Mouse (Mus musculus) liver, postnatal 0 days (tissue): ENCODE results near the gene Inpp5k. TPM values are rescaled to one million over a fixed set of nuclear protein-coding genes. Genes with fewer than 3 reads are reported as not detected.
A peak's percentile ranks its signal among the peaks of the same experiment; 100 is the strongest.

Source experiments
- ATAC-seq: fragments of 200-750 bp; cut with Nextera tagmentation; 2 replicates; pipeline ENCODE4 v1.8.0; 2017; ENCODE audit warnings: mild to moderate bottlenecking, moderate library complexity
- DNase-seq: peaks from one replicate; pipeline ENCODE4 v3.0.0-alpha.2; 2016
- H3K27ac ChIP-seq: fragments of 300-500 bp; sonication (generic); 2 replicates; pipeline ENCODE4 v1.5.1; 2014; ENCODE audit warnings: antibody characterized with exemption, moderate library complexity, mild to moderate bottlenecking, low read depth
- H3K27me3 ChIP-seq: fragments of 300-500 bp; sonication (generic); 2 replicates; pipeline ENCODE4 v1.6.1; 2014; ENCODE audit warnings: low read length, control low read depth, mixed read lengths; ENCODE audit not compliant: insufficient read depth
- H3K36me3 ChIP-seq: fragments of 300-500 bp; sonication (generic); replicated peaks from 2 replicates; pipeline ENCODE4 v1.6.1; 2014; ENCODE audit warnings: mild to moderate bottlenecking, control low read depth, low read length, moderate library complexity, mixed read lengths; ENCODE audit not compliant: insufficient read depth
- H3K4me1 ChIP-seq: fragments of 300-500 bp; sonication (generic); 2 replicates; pipeline ENCODE4 v1.6.1; 2014; ENCODE audit warnings: antibody characterized with exemption, mild to moderate bottlenecking, control low read depth; ENCODE audit not compliant: insufficient read depth
- H3K4me2 ChIP-seq: fragments of 300-500 bp; sonication (generic); 2 replicates; pipeline ENCODE4 v1.6.1; 2014; ENCODE audit warnings: low read depth, mild to moderate bottlenecking, low read length, moderate library complexity, mixed read lengths
- H3K4me3 ChIP-seq: fragments of 300-500 bp; sonication (generic); 2 replicates; pipeline ENCODE4 v1.5.1; 2014; ENCODE audit warnings: low read depth, low read length
- H3K9ac ChIP-seq: fragments of 300-500 bp; sonication (generic); replicated peaks from 2 replicates; pipeline ENCODE4 v1.6.1; 2014; ENCODE audit warnings: mild to moderate bottlenecking, moderate library complexity
- H3K9me3 ChIP-seq: fragments of 300-500 bp; sonication (generic); 2 replicates; pipeline ENCODE4 v1.6.1; 2016; ENCODE audit warnings: mild to moderate bottlenecking, control low read depth, low read length, mixed read lengths
- CTCF ChIP-seq: sonication (generic); IDR thresholded peaks from 2 replicates; pipeline ENCODE4 v1.5.1; 2016; ENCODE audit warnings: antibody characterized with exemption, low read depth
- EP300 ChIP-seq: IDR thresholded peaks from 2 replicates; pipeline ENCODE4 v1.6.1; 2016; ENCODE audit warnings: antibody characterized with exemption, low read depth, mild to moderate bottlenecking
- WGBS: fragments of 180-500 bp; shearing (Covaris S2); extraction: QIAGEN DNeasy Blood & Tissue Kit; methylation state at CpG from one replicate; pipeline ENCODE4 v1.1.7; 2014; ENCODE audit not compliant: insufficient replicate concordance; 5-methylcytosine and 5-hydroxymethylcytosine counted together
- polyA plus RNA-seq: library from polyadenylated mRNA; unstranded; fragments of >200 nt; fragmentation: Nextera tagmentation; extraction: Ambion mirVana; gene quantifications from 2 replicates; pipeline ENCODE4 v1.2.1, GENCODE M21; 2015

Gene Inpp5k
- polyA plus RNA-seq, 1 experiment from 2014 or later: 16.7 TPM

DNA sequence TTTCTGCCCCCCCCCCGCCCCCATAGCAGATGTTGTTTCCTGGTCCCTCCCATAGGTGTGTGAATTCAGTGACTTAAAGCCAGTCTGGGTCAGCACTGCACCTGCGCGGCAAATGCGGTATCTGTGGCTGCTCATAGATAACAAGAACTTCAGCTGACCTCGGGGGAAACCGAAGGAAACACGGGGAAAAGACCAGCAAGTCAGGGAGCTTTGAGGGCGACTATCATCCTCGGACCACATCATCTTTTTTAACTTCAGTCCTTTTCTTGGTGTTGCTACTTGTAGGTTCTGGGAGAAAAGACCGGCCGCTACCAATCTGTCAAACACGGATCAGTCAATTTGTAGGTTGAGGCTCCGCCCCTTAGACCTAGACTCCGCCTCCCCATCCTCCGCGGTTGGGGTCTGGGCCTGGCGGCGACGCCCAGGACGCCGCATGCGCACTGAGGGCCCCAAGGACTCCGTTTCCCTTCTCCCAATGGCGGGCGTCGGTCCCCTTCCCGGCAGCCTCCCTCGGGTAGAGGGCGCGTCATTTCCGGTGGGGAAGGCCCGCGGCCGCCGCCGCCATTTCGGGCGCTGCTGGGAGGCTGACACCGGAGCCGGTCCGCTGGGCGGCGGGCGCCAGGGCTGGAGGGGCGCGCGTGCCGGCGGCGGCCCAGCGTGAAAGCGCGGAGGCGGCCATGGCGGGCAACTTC lies 48.1 kb downstream of the Inpp5k start, which contains the start of gene Crk:
Crk (plus strand) TSS at position 513 of the 692 bp plus-strand sequence.
- peaks cover 30% of the 10 kb centered on the region for H3K4me1 ChIP-seq
- WGBS: 1% methylated on average over 55 of the region's 55 CpGs
- peak; percentile 98 for ATAC-seq
- H3K27me3 ChIP-seq: no peaks in the 10 kb centered on the region
- no peaks in the 10 kb centered on the region for H3K9me3 ChIP-seq
- TF ChIP-seq CTCF (no peak), EP300 (no peak)
- peak within 1 kb of the TSS; percentile 81 for H3K4me2 ChIP-seq
- H3K27ac ChIP-seq: peak within 1 kb of the TSS; percentile 96
- peaks cover 12% of the 10 kb centered on the region for H3K36me3 ChIP-seq
- DNase-seq: peak; percentile 99
- peak within 1 kb of the TSS; percentile 95 for H3K9ac ChIP-seq
- H3K4me3 ChIP-seq: peak within 1 kb of the TSS; percentile 94

DNA sequence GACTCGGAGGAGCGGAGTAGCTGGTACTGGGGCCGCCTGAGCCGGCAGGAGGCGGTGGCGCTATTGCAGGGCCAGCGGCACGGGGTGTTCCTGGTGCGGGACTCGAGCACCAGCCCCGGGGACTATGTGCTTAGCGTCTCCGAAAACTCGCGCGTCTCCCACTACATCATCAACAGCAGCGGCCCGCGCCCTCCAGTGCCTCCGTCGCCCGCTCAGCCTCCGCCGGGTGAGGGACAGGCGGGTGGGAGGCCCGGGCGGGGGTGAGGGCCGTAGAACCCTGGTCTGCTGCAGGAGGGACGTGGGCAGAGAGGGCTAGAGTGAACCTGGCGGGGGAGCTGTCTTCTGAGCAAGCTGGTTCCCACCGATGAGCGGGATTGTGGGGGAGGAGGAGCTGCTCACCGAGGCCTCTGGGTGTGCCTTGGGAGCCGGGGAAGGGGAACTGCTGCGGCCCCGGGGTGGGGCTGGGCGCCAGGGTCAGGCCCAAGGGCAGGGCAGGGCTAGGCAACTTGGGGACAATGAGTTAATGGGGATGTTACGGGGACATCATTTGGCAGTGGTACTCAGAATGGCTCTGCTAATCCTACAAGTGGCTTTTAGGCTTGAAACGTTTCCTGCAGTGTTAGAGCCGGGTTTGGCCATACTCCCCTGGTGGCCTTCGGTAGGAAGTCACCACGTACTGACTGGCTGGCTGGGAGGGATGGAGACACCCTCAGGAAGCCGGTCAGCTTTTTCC lies 48.8 kb downstream of the Inpp5k start:
- Histone ChIP-seq H3K4me2 (peak overlapping the region; percentile 81), H3K4me1 (peaks cover 30% of the 10 kb centered on the region), H3K4me3 (peak overlapping the region; percentile 94), H3K9me3 (no peaks in the 10 kb centered on the region), H3K27me3 (no peaks in the 10 kb centered on the region), H3K9ac (peak overlapping the region; percentile 95), H3K27ac (peak overlapping the region; percentile 96), H3K36me3 (peaks cover 11% of the 10 kb centered on the region)
- TF ChIP-seq CTCF (peak; percentile 69), EP300 (no peak)
- ATAC-seq (peak; percentile 64), DNase-seq (peak; percentile 77)
- WGBS: under 1% methylated on average over 43 of the region's 43 CpGs

DNA sequence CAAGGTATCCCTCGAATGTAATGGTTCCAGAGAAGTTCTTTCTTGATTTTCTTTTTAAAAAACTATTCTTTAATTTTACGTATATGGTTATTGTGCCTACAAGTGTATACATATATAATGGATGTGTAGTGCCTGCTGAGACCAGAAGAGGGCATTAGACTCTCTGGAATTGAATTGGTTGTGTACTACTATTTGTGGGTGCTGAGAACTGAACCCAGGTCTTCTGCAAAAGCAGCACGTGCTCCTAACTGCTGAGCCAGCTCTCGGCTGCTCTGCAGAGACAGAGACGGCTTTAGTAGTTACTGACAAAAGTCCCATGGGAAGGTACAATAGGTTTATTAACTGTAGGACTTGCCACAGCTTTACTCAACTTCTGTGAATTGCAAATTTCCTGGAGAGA lies 53.7 kb downstream of the Inpp5k start:
- Histone ChIP-seq H3K9me3 (no peaks in the 10 kb centered on the region), H3K4me2 (no peak overlapping the region), H3K4me1 (peaks cover 20% of the 10 kb centered on the region), H3K36me3 (peaks cover 24% of the 10 kb centered on the region), H3K4me3 (no peak overlapping the region), H3K27ac (no peak overlapping the region), H3K27me3 (no peaks in the 10 kb centered on the region), H3K9ac (no peak overlapping the region)
- TF ChIP-seq EP300: no peak
- peak; percentile 33; the same call in 1 of the 2 replicates for TF ChIP-seq CTCF
- DNase-seq (no peak), ATAC-seq (no peak)
- 95% methylated on average over 5 of the region's 5 CpGs for WGBS

DNA sequence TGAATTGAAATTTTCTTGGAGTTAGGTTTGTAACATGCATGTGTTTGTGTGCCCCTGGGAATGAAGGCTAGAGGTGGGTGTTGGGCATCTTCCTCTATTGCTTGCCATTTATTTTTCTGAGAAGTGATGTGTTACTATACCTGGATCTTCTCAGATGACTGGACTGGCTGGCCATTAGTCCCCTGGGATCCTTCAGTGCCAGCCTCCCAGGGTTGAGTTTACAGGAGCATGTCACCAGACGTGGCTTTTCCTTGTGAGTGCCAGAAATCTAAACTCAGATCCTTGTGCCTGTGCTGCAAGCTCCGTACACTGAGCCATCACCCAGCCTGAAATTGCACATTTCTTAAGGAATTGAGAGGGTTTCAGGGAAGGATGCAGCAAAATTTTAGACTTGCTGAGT lies 54.2 kb downstream of the Inpp5k start:
- Histone ChIP-seq H3K27me3 (no peaks in the 10 kb centered on the region), H3K9ac (no peak overlapping the region), H3K27ac (no peak overlapping the region), H3K4me2 (no peak overlapping the region; the same call in 1 of the 2 replicates), H3K4me1 (peaks cover 20% of the 10 kb centered on the region), H3K4me3 (no peak overlapping the region), H3K36me3 (peaks cover 24% of the 10 kb centered on the region), H3K9me3 (no peaks in the 10 kb centered on the region)
- ATAC-seq (no peak), DNase-seq (no peak)
- TF ChIP-seq CTCF (no peak), EP300 (no peak)
- 86% methylated on average over 2 of the region's 2 CpGs for WGBS

DNA sequence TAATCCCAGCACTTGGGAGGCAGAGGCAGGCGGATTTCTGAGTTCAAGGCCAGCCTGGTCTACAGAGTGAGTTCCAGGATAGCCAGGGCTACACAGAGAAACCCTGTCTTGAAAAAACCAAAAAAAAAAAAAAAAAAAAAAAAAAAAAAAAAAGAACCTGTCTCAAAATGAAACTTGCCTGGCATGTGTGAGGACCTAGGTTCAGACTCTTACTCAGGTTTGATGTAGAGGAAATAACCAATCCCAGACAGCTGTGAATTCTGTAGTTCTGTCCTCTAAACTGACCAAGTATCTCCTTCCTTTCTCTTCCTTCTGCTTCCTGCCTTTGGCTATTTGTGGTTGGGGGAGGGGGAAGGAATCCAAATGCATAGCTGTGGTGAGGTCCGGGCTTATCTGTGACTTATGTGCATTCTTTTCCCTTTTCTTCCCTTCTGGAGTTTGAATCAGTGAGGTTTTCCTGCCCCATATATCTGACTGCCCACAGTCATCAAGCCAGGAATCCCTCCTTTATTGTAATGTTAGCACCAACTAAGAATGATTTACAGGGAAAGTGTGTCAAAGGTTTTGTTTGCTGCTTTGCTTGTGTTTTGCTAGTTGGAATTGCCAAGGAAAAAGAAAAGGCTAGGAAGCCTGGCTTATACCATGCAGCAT lies 56.7 kb downstream of the Inpp5k start:
- ATAC-seq: peak; percentile 13; the same call in 1 of the 2 replicates
- no peak overlapping the region for H3K9ac ChIP-seq
- no peaks in the 10 kb centered on the region for H3K9me3 ChIP-seq
- peaks cover 32% of the 10 kb centered on the region for H3K36me3 ChIP-seq
- H3K4me3 ChIP-seq: no peak overlapping the region
- peak overlapping the region; percentile 35; the same call in 1 of the 2 replicates for H3K4me2 ChIP-seq
- 26% methylated on average over 2 of the region's 2 CpGs for WGBS
- peaks cover 3% of the 10 kb centered on the region for H3K4me1 ChIP-seq
- no peak for DNase-seq
- no peaks in the 10 kb centered on the region for H3K27me3 ChIP-seq
- H3K27ac ChIP-seq: peak overlapping the region; percentile 67
- TF ChIP-seq EP300 (no peak), CTCF (no peak)

DNA sequence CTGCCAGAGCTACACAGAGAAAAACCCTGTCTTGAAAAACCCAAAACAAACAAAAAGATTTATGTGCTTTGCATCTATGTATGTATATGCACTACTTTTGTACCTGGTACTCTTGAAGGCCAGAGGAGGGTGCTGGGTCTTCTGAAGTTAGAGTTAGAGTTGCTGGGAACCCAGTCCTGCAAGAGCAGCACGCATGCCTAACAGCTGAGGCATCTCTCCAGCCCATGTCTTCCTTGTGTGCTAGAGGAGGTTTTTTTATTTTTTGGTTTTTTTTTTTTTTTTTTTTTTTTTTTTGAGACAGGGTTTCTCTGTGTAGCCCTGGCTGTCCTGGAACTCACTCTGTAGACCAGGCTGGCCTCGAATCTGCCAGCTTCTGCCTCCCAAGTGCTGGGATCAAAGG lies 57.3 kb downstream of the Inpp5k start:
- Histone ChIP-seq H3K9ac (no peak overlapping the region), H3K4me2 (peak overlapping the region; percentile 35; the same call in 1 of the 2 replicates), H3K36me3 (peaks cover 35% of the 10 kb centered on the region), H3K4me1 (peaks cover 3% of the 10 kb centered on the region), H3K9me3 (no peaks in the 10 kb centered on the region), H3K27me3 (no peaks in the 10 kb centered on the region), H3K27ac (peak overlapping the region; percentile 67), H3K4me3 (no peak overlapping the region)
- no peak for DNase-seq
- ATAC-seq: no peak
- no peak for TF ChIP-seq CTCF
- no peak for TF ChIP-seq EP300
- 85% methylated on average over 2 of the region's 2 CpGs for WGBS
